Mouse (Mus musculus) erythroblast, adult 5-6 weeks (primary cell): ENCODE data around the gene Elf5. TPM values are rescaled to one million over a fixed set of nuclear protein-coding genes. Genes with fewer than 3 reads are reported as not detected.

Experiments
- total RNA-seq, 2 experiments: library from RNA; stranded (forward) in 1 of 2; stranded (reverse) in 1 of 2; fragments of 150-400 nt in 1 of 2; fragments of 200-764, 138-1000 nt in 1 of 2; gene quantifications; 2 replicates each; pipeline versions ENCODE4 v1.2.3 to v1.2.4; 2015 to 2017; ENCODE audit warnings: low replicate concordance in 2 of 2

Elf5 gene
- total RNA-seq, 2 experiments from 2014 or later: not detected

Other genes with a start within 250 kb of the Elf5 start
- gene Ehf, start 108.4 kb upstream of the Elf5 start, total RNA-seq (2015; ENCODE audit: low replicate concordance): not detected in 2 replicates
- gene Ehf, start 108.4 kb upstream of the Elf5 start, total RNA-seq (2017; ENCODE audit: low replicate concordance): not detected in 2 replicates
- gene Cat, start 73.5 kb downstream of the Elf5 start, total RNA-seq (2015; ENCODE audit: low replicate concordance): 478 and 550 TPM in 2 replicates
- 301 and 378 TPM in 2 replicates for gene Cat, start 73.5 kb downstream of the Elf5 start, total RNA-seq (2017; ENCODE audit: low replicate concordance)
- 0.38 TPM in 1 of 2 replicates, not detected in the other for gene Abtb2, start 154.6 kb downstream of the Elf5 start, total RNA-seq (2015; ENCODE audit: low replicate concordance)
- 1.7 and 4.0 TPM in 2 replicates for gene Abtb2, start 154.6 kb downstream of the Elf5 start, total RNA-seq (2017; ENCODE audit: low replicate concordance)